Mouse (Mus musculus): ENCODE results near the gene Ldlrad3.

- TF ChIP-seq CTCF (IDR thresholded peaks at IDR 0.05) (no peak), POLR2A (IDR thresholded peaks at IDR 0.05; ENCODE audit: insufficient read depth, low read depth, low read length) (no peak)
Observed at GRCm38 (mm10) chr2:101952951-101953361, 233.2 kb downstream of the Ldlrad3 start.
